Mouse (Mus musculus) MEL (cell line): ENCODE results near the gene F8. TPM values are rescaled to one million over a fixed set of nuclear protein-coding genes. Genes with fewer than 3 reads are reported as not detected.

Experiments used
- DNase-seq: peaks from one replicate; pipeline ENCODE4 v3.0.0; 2011; ENCODE audit warnings: low read depth, low spot score
- H3K27ac ChIP-seq: 2 replicates; pipeline ENCODE4 v1.5.1; 2012; ENCODE audit warnings: low read depth, mild to moderate bottlenecking, control low read depth, low read length, moderate library complexity; ENCODE audit not compliant: control insufficient read depth
- H3K27me3 ChIP-seq, 2 experiments: fragments of 150-350 bp in 1 of 2; sonication (generic) in 1 of 2; 2 replicates each; pipeline ENCODE4 v1.6.1; 2012; ENCODE audit warnings: low read length in 2 of 2, mild to moderate bottlenecking in 2 of 2, improper control_type of control experiment in 1 of 2, moderate library complexity in 1 of 2; ENCODE audit not compliant: insufficient read depth in 2 of 2, control insufficient read depth in 1 of 2
- H3K36me3 ChIP-seq, 2 experiments: 2 replicates each; pipeline ENCODE4 v1.6.1; 2012 to 2014; ENCODE audit warnings: low read length in 2 of 2, improper control_type of control experiment in 1 of 2, inconsistent platforms in 1 of 2, mild to moderate bottlenecking in 1 of 2; ENCODE audit not compliant: insufficient read depth in 2 of 2, control insufficient read depth in 1 of 2
- H3K4me1 ChIP-seq, 2 experiments: fragments of 150-350 bp in 1 of 2; sonication (generic) in 1 of 2; 2 replicates each; pipeline ENCODE4 v1.6.1; 2012; ENCODE audit warnings: low read length in 2 of 2, improper control_type of control experiment in 1 of 2, mild to moderate bottlenecking in 1 of 2; ENCODE audit not compliant: insufficient read depth in 2 of 2, control insufficient read depth in 1 of 2
- H3K4me3 ChIP-seq, 2 experiments: fragments of 150-350 bp in 1 of 2; sonication (generic) in 1 of 2; 2 replicates each; pipeline ENCODE4 v1.5.1; 2012; ENCODE audit warnings: low read depth in 2 of 2, low read length in 2 of 2, mild to moderate bottlenecking in 2 of 2, moderate library complexity in 2 of 2, control low read depth in 1 of 2, improper control_type of control experiment in 1 of 2; ENCODE audit not compliant: control insufficient read depth in 1 of 2, insufficient read depth in 1 of 2
- H3K79me2 ChIP-seq: 2 replicates; pipeline ENCODE4 v1.6.1; 2012; ENCODE audit warnings: mild to moderate bottlenecking, low read length, moderate library complexity; ENCODE audit not compliant: control insufficient read depth, poor library complexity, insufficient read depth
- H3K9ac ChIP-seq: 2 replicates; pipeline ENCODE4 v1.6.1; 2012; ENCODE audit warnings: low read depth, mild to moderate bottlenecking, control low read depth, low read length, moderate library complexity; ENCODE audit not compliant: control insufficient read depth, poor library complexity, severe bottlenecking
- H3K9me3 ChIP-seq: fragments of 150-350 bp; sonication (generic); replicated peaks from 2 replicates; pipeline ENCODE4 v1.6.1; 2012; ENCODE audit warnings: mild to moderate bottlenecking, low read length, improper control_type of control experiment, moderate library complexity; ENCODE audit not compliant: insufficient read depth
- CHD1 ChIP-seq: IDR thresholded peaks from 2 replicates; pipeline ENCODE4 v1.6.1; 2012; ENCODE audit warnings: low read depth, mild to moderate bottlenecking, inconsistent platforms, low read length, improper control_type of control experiment
- CHD2 ChIP-seq: IDR thresholded peaks from 2 replicates; pipeline ENCODE4 v1.6.1; 2011; ENCODE audit warnings: low read length, improper control_type of control experiment
- CTCF ChIP-seq, 3 experiments: IDR thresholded peaks in 2 of 3; conservative IDR thresholded peaks in 1 of 3; 2 replicates each; pipeline ENCODE4 v1.5.1; 2011 to 2012; ENCODE audit warnings: low read length in 3 of 3, low read depth in 2 of 3, mild to moderate bottlenecking in 2 of 3, improper control_type of control experiment in 1 of 3, inconsistent platforms in 1 of 3, mixed read lengths in 1 of 3, moderate library complexity in 1 of 3; ENCODE audit not compliant: control insufficient read depth in 1 of 3, insufficient read depth in 1 of 3, poor library complexity in 1 of 3, severe bottlenecking in 1 of 3
- EP300 ChIP-seq, 2 experiments: IDR thresholded peaks; 2 replicates each; pipeline ENCODE4 v1.6.1; 2011; ENCODE audit warnings: improper control_type of control experiment in 2 of 2, low read length in 2 of 2, low read depth in 1 of 2, mild to moderate bottlenecking in 1 of 2
- ETS1 ChIP-seq: IDR thresholded peaks from 2 replicates; pipeline ENCODE4 v1.6.1; 2012; ENCODE audit warnings: low read depth, mild to moderate bottlenecking, inconsistent platforms, low read length, improper control_type of control experiment, moderate library complexity
- HCFC1 ChIP-seq: IDR thresholded peaks from 2 replicates; pipeline ENCODE4 v1.6.1; 2012; ENCODE audit warnings: low read depth, mild to moderate bottlenecking, inconsistent platforms, low read length, improper control_type of control experiment, moderate library complexity
- JUND ChIP-seq: IDR thresholded peaks from 2 replicates; pipeline ENCODE4 v1.6.1; 2011; ENCODE audit warnings: low read depth, mild to moderate bottlenecking, improper control_type of control experiment, low read length
- KAT2A ChIP-seq: conservative IDR thresholded peaks from 2 replicates; pipeline ENCODE4 v1.6.1; 2012; ENCODE audit warnings: low read depth, low read length, improper control_type of control experiment, inconsistent platforms
- MEF2A ChIP-seq: IDR thresholded peaks from 2 replicates; pipeline ENCODE4 v1.6.1; 2014; ENCODE audit warnings: low read depth, mild to moderate bottlenecking, inconsistent platforms, low read length, improper control_type of control experiment; ENCODE audit not compliant: poor library complexity, insufficient replicate concordance, severe bottlenecking; ENCODE audit errors: extremely low read depth
- MXI1 ChIP-seq: IDR thresholded peaks from 2 replicates; pipeline ENCODE4 v1.6.1; 2011; ENCODE audit warnings: mild to moderate bottlenecking, low read depth, low read length, improper control_type of control experiment
- MYC ChIP-seq: IDR thresholded peaks from 2 replicates; pipeline ENCODE4 v1.6.1; 2011; ENCODE audit warnings: low read depth, mild to moderate bottlenecking, low read length, improper control_type of control experiment, moderate library complexity
- NRF1 ChIP-seq: IDR thresholded peaks from 2 replicates; pipeline ENCODE4 v1.6.1; 2014; ENCODE audit warnings: low read depth, mild to moderate bottlenecking, inconsistent platforms, low read length, improper control_type of control experiment, moderate library complexity; ENCODE audit not compliant: poor library complexity, insufficient read depth, severe bottlenecking
- POLR2AphosphoS5 ChIP-seq: IDR thresholded peaks from 2 replicates; pipeline ENCODE4 v1.6.1; 2012; ENCODE audit warnings: low read depth, borderline replicate concordance, mild to moderate bottlenecking, inconsistent platforms, low read length, moderate library complexity, mixed read lengths
- RAD21 ChIP-seq: IDR thresholded peaks from 2 replicates; pipeline ENCODE4 v1.6.1; 2011; ENCODE audit warnings: mild to moderate bottlenecking, low read depth, low read length, improper control_type of control experiment
- RCOR1 ChIP-seq: IDR thresholded peaks from 2 replicates; pipeline ENCODE4 v1.6.1; 2012; ENCODE audit warnings: low read depth, mild to moderate bottlenecking, inconsistent platforms, low read length, improper control_type of control experiment
- SMC3 ChIP-seq: IDR thresholded peaks from 2 replicates; pipeline ENCODE4 v1.6.1; 2011; ENCODE audit warnings: low read depth, low read length, improper control_type of control experiment
- TAL1 ChIP-seq: IDR thresholded peaks from 2 replicates; pipeline ENCODE4 v1.6.1; 2012; ENCODE audit warnings: mild to moderate bottlenecking, inconsistent platforms, low read length, moderate library complexity, mixed read lengths
- TBP ChIP-seq: IDR thresholded peaks from 2 replicates; pipeline ENCODE4 v1.8.0; 2011; ENCODE audit warnings: low read depth, low read length, improper control_type of control experiment
- TCF12 ChIP-seq: IDR thresholded peaks from 2 replicates; pipeline ENCODE4 v1.6.1; 2014; ENCODE audit warnings: low read depth, mild to moderate bottlenecking, inconsistent platforms, low read length, improper control_type of control experiment, moderate library complexity
- ZKSCAN1 ChIP-seq: IDR thresholded peaks from 2 replicates; pipeline ENCODE4 v1.6.1; 2012; ENCODE audit warnings: low read depth, mild to moderate bottlenecking, inconsistent platforms, low read length, improper control_type of control experiment, moderate library complexity
- ZNF384 ChIP-seq: IDR thresholded peaks from 2 replicates; pipeline ENCODE4 v1.6.1; 2012; ENCODE audit warnings: low read depth, mild to moderate bottlenecking, inconsistent platforms, low read length, improper control_type of control experiment
- polyA plus RNA-seq, 2 experiments: library from polyadenylated mRNA; stranded (reverse) in 1 of 2; unstranded in 1 of 2; fragments of >175 nt in 1 of 2; fragments of >200 nt in 1 of 2; gene quantifications; 2 replicates each; pipeline versions ENCODE4 v1.2.1 to v1.2.4; 2012; ENCODE audit warnings: low replicate concordance in 2 of 2, low read depth in 1 of 2; ENCODE audit not compliant: insufficient read length in 2 of 2, insufficient read depth in 1 of 2, missing spikeins in 1 of 2
- total RNA-seq: library from RNA; depleted of rRNA; stranded (reverse); fragments of 300-350 nt; gene quantifications from 2 replicates; pipeline ENCODE4 v1.2.3, GENCODE M21; 2012

The F8 gene
- total and polyA plus RNA-seq, 3 experiments, result 0.65 to 0.67 TPM; not detected in 1

- TF ChIP-seq HCFC1, result peak; percentile 75
- TF ChIP-seq TAL1, result no peak
- TF ChIP-seq JUND, result no peak
- no peak for TF ChIP-seq MYC
- no peak for TF ChIP-seq SMC3
- TF ChIP-seq, all 39 proteins: peak for 13
Observed at GRCm38 (mm10) chrX:75415936-75416785, 33.7 kb upstream of the F8 start, which contains the start of the genes Cmc4, Mtcp1 and Brcc3 (continued).

GRCm38 (mm10) chrX:75409711-75410110 is 27.3 kb upstream of the F8 start:
- Histone ChIP-seq H3K79me2 (no peaks in the 10 kb centered on the region), H3K27ac (no peak overlapping the region), H3K9me3 (no peaks in the 10 kb centered on the region), H3K9ac (no peak overlapping the region), H3K27me3 (no peaks in the 10 kb centered on the region), H3K4me1 (no peaks in the 10 kb centered on the region), H3K36me3 (peaks cover 0 to 4% of the 10 kb centered on the region in 2 experiments; a peak in 2 of 4 replicates), H3K4me3 (no peak overlapping the region)
- no peak for DNase-seq
- no peak for TF ChIP-seq TCF12
- TF ChIP-seq MXI1, result no peak
- TF ChIP-seq CTCF (IDR thresholded peaks at IDR 0.05 in 2 of 3, conservative IDR thresholded peaks at IDR 0.05 in 1 of 3; ENCODE audit: control insufficient read depth in 1 of 3, insufficient read depth in 1 of 3, low read depth in 2 of 3, low read length in 3 of 3, poor library complexity in 1 of 3, severe bottlenecking in 1 of 3), result no peak
- no peak for TF ChIP-seq NRF1
- TF ChIP-seq POLR2AphosphoS5, result no peak
- TF ChIP-seq JUND, result no peak
- no peak for TF ChIP-seq TBP
- no peak for TF ChIP-seq KAT2A
- no peak for TF ChIP-seq CHD2
- TF ChIP-seq ZNF384, result no peak
- TF ChIP-seq RAD21, result no peak
- TF ChIP-seq MEF2A, result no peak
- TF ChIP-seq ETS1, result no peak
- TF ChIP-seq ZKSCAN1, result no peak
- no peak for TF ChIP-seq EP300 (IDR thresholded peaks at IDR 0.05; ENCODE audit: low read depth in 1 of 2, low read length in 2 of 2)
- no peak for TF ChIP-seq RCOR1
- no peak for TF ChIP-seq CHD1
- TF ChIP-seq SMC3, result no peak
